Mouse (Mus musculus): ENCODE data around the gene Dgkz.
A peak's percentile ranks its signal among the peaks of the same experiment; 100 is the strongest.

Gene Dgkz

DNA sequence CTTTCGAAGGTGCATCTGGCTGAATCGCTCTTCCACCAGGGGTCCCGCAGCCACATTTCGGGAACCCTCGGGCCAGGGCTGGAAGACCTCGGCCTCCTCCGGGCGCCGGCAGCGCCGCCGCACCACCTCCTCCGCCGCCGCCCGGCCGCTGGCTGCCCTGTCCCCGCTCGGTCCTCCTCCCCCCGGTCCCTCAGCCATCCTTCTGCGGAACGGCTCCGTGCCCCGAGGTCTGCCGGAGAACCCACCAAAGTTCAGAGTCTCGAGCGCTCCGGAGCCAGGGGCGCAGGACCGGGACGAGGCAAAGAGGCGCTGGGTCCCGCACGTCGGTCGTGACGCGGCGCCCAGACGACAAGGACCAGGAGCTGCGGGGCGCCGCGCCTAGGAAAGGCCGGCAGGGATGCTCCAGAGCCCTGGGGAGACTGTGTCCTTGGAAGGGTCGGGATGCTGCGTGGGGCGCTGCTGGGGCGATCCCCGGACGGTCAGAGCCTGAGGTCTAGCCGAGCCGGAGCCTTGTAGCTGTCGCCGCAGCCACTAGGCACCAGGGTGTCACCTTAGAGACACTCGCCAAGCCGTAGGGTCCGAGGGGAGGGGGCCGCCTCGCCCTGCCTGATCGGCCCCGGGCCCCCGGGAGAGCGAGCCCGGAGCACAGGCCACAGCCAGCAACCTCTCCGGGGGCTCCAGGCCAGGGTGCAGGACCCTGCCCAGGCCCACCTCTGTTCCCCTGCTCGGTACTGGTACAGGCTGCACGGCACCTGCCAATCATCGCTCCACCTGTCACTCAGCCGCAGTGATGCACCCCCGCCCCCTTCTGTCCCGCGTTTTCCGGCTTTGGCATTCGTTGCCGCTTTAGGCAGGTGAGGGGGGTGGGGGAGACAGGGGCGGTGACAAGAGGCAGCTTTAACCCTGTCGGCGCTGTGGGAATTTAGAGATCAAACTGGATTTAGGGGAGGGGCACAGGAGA lies at the start of gene Dgkz:
Gene Dgkz (minus strand): TSS at position 284 of the 961 bp plus-strand sequence.
- no peak for DNase-seq (ENCODE audit: extremely low read depth, low read depth, low spot score)

DNA sequence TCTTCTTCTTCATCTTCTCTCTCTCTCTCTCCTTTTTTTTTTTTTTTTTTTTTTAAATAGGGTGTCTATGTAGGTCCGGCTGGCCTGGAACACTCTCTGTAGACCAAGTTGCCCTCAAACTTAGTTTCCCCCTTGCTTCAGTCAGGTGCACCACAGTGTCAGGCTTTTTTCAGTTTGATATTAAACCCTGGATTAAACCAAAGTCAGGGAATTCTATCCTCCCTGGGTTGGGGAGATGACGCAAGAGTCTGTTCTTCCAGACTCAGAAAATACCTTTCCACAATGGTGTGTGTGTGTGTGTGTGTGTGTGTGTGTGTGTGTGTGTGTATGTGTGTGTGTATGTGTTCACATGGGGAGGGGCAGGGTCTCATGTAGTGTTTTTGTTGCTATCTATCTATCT lies 49.5 kb upstream of the Dgkz start:
- no peak for DNase-seq (ENCODE audit: extremely low read depth, low read depth, low spot score)

DNA sequence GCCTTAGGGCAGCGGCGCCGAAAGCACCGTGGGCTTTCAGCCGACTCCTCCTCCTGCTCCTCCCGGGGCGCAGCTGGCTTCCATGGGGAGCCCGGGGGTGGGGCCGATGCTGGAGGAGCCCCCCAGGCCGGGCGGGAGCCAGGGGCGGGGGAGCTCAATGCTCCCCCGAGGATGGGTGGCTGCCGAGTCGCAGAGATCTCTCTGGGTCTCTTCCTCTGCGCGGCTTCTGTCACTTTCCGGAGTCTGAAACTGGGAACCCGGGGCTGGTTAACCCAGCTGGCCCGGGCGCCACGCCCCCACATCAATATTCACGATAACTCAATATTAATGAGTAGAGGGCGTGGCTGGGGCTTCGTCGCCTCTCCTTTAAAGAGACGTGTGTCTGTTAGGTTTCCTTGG lies 48.6 kb upstream of the Dgkz start, which contains the start of gene Creb3l1:
Gene Creb3l1 (minus strand): TSS at position 229 of the 399 bp plus-strand sequence.
- DNase-seq (ENCODE audit: extremely low read depth, low read depth, low spot score), result no peak

DNA sequence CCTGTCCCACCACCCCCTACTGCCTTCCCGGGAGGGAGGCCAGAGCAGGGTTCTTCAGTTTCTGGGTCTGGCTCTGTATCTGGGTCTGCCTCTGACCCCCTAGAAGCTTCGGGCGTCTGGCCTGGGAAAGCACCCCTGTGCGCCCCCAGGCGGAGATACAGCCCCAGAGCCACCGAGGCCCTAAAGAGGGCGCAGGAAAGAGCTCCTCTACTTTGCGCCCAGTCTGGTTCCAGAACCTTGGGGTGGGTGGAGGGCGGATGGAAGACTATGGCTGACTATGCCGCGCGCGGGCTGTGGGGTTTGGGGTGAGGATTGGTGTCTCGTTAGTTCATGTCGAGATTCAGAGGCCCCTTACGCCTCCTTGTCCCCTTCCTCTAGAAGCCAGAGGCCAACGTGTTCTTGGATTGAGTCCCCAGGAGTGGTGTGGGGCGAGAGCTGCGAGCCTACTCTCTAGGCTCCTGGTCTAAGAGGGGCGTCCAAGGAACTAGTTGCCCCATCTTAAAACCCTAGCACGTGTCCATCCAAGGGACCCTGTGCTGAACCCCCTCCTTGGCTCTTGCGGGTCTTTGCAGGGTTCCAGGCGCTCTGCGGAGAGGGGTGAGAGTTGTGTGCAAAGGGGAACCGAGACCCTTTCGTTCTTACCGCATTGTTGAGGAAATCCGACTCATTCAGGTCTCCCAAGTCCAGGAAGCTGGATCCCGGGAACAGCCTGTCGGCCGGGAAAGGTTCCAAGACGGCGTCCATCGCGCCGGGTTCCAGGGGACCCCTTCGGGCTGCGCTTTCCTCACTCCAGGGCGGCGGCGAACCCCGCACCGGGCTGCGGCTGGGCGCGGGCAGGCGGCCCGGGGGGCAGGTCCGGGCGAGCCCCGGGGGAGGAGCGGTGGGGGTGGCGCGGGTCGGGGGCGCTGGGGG lies 48.0 kb upstream of the Dgkz start:
- DNase-seq (ENCODE audit: extremely low read depth, low read depth, low spot score), result no peak

DNA sequence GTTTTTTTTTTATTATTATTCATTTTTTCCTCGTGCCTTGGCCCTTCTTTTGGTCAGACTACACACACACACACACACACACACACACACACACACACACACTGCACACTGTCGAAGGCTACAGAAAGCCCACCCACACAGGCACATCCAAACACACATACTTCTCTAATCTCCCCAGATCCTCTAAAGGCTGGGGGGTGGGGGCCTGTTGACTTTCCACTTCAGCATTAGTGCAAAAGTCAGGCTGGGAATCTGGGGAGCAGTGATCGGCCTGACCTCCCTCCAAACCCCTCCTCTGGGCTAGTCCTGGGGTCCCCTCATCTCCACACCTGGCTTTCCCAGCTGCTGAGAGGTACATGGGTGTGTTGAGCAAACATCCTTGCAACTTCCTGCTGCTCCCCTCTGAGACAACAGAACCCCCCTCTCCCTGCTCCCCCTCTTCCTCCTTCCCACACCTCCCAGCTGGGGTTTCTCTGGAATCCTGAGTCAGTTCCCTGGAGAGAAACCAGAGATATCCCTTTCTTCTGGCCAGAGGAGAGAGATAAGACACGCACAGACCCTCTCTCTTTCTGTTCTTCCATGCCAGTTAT lies 45.1 kb upstream of the Dgkz start:
- no peak for DNase-seq (ENCODE audit: extremely low read depth, low read depth, low spot score)

DNA sequence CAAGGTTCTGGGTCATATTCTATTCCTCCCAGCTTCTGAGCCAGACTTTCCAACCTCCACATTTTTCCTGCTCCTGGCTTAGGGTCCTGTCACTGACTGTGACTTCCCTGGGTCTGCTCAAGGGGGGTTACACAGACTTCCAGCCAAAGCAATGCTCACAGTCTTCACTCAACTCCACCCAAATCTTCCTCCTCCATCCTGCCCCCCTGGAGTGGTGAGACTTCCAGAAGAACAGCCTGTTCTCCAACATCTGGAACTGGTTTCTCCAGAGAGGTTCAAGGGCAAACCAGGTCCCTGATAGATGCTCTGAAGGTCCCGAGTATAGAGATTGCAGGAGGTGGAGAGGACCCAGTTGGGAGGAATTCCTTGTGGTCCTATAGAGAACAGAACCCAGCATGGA lies 41.8 kb upstream of the Dgkz start:
- no peak for DNase-seq (ENCODE audit: extremely low read depth, low read depth, low spot score)

DNA sequence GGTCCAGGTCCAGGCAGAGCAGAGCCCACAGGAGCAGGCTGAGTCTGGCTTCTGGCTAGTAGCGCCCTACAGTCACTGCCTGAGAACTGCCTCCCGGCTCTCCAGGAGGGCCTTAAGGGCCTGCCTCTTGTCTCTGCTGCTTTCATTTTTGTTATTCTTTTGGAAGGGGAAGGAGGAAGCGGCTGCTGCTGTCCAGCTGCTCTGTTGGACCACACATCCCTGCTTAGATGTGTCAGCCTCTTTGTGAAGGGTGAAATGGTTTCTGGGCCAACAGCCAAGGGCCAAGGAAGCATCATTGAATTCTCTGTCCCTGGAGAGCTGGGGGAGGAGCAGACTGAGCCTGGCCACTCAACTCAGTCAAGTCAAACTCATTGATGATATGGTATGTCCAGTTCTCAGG lies 41.3 kb upstream of the Dgkz start:
- DNase-seq (ENCODE audit: extremely low read depth, low read depth, low spot score), result no peak

DNA sequence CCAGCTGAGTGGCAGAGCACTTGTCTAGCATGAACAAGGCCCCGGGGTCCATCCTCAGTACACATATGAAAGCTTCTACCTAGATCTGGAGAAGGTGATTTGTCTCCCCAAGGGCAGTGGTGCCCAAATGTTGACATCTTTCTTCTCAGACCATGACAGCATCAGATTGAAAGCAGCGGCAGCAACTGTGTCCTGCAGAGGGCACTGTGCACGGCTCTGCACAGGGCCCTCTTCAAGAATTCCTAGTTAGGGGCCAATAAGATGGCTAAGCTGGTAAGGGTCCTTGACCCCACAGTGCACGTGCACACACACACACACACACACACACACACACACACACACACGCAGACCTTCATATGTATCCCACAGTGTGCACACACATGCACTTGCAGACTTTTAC lies 39.2 kb upstream of the Dgkz start:
- no peak for DNase-seq (ENCODE audit: extremely low read depth, low read depth, low spot score)

DNA sequence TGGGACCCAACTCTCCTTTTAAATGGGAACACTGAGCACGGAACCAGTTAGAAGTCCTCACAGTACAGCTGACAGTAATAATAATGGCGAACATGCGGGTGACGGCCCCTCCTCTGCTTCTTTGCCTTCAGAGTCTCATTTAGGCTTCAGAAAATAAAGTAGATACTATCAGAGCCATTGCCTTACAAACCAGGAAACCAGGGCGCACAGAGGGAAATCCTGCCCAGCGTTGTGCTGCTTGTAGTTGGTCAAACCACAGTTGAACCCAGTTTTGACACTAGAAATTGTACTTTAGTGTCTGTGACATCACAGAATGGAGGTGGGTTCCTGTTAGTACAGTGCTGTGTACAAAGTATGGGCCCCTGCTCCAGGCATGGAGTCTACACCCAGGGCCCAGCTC lies 38.6 kb upstream of the Dgkz start:
- no peak for DNase-seq (ENCODE audit: extremely low read depth, low read depth, low spot score)

DNA sequence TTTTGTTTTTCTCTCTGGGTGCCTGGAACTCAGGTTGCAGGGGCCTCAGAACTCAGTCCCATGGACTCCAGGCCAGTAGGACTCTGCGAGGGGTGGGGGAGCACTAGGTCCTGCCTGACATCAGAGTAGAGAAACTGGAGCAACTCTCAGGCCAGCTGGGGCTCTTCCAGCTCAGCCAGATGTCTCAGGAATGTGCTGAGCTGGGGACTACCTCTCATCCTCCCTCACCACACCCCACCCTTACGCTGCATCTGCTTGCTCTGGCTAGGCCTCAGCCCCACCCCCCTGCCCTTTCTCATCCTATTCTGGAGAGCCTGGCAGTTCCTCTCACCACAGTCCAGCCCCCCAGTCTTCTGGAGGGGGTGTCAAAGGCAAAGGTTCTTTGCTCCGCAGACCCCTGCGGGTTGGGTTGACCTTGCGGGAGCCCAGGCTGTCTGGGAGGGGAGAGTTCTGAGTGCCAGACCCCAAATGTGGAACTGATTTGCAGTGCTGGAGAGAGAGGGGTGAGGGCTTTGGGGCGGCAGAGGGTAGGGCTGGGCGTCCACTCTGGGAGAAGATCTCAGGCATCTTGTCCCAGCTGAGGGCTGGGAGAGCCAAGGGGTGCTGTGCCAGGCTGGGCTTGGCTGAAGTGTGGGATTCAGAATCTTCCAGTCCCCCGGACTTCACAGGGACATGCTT lies 37.2 kb upstream of the Dgkz start:
- no peak for DNase-seq (ENCODE audit: extremely low read depth, low read depth, low spot score)

DNA sequence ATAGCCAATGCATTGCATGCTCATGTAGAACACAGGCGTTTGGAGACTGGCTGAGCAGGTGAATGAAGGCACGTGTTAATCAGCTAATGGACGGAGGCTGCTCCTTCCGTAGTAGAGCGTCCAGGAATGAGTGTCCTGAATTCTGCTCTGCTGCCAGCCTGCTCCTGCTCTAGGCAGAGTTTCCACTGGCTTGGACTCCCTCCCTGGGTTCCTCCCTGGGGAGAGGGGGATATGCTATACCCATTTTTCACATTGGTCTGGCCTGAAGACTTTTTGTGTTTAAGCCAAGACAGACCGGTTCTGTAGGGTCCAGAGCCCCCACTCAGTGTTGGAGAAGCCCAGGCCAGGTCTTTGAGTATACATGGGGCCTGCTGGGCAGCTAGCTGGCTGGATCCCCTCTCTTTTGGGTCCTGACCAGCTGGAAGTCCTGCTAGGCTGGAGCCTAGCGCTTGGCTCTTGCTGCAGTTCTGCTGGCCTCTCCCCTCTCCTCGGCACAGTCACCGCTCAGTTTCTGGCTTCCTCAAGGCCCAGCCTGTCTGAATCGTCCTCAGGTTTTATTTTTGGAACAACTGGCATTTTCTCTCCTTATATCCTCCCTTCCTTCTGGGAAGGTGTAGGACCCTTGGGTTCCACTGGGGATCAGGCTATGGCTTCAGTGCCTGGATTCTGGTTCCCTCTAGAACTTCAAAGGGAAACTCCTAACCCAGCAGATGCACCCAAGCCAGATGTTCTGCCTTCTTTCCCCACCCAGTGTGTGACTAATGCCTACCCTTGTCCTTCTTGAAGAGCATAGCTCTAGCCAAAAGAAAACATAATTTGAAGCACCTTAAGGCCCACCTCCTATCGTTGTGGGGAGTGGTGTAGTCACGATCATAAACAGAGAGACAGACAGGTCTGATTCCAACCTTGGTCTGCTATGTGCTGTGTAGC lies 36.0 kb upstream of the Dgkz start:
- DNase-seq (ENCODE audit: extremely low read depth, low read depth, low spot score), result no peak

DNA sequence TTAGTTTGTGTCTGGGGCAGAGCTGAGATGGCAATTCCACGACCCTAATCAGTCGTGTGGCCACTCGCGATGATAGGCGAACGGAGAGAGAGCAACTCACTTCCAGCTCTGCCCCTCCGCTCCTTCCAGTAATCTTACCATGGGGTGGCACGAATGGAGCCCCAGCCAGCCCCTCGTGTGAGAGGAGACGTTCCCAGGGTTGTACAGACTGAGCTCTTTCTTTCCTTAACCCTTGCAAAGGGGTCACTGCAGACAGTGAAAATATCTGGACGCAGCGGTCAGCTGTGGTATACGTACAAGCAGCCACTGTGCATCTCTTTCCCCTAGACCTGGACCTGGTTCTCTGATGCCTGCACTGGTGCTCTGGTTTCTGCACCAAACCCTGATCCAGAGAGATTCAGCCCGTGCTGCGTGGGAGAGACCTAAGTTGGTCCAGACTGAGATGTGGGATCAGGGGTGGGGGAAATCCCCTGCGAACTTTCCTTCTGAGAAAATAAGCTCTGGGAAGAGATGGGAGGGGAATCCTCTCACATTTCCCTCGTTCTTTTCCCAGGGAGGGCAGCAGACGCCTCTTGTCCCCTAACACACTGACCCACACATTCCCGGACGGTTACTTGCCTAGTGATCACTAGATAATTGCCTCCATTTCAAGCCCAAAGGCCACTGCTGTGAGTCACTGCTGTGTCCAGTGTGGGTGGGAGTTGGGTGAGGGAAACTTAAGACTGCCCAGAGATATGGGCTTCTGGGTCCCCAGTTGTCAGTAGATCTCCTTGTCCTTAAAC lies 33.1 kb upstream of the Dgkz start:
- DNase-seq (ENCODE audit: extremely low read depth, low read depth, low spot score), result no peak

DNA sequence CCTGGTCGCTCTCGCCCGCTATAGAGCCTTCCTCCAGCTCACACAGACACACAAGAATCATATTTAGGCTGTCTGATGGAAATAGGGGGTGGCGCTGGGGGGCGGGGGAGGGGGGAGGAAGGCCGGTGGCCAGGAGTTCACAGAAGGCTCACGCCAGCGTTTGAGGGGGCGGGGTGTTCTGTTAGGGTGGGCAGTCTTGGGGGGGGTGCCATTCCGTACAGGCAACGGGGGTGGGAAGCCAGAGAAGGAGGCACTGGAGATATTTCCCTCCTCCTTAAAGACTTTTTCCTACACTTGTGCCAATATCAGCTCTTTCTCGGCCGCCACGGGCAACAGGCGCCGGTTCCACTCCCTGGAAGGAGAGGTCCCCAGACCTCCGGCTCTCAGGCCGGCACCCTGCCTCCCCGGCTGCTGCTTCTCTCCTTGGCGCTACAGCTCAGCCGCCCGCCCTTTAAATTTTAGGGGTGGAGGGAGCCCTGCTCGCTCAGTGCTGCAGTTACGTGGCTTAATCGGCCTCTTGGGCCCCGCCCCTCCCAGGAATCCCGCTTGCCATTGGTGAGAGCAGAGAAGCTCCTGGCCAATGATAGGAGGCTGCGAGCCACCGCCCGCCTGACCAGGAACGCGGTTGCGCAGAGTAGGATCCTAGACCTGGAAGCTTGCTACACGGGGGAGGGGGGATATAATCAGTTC lies 32.4 kb upstream of the Dgkz start:
- peak; percentile 40 for DNase-seq (ENCODE audit: extremely low read depth, low read depth, low spot score)

DNA sequence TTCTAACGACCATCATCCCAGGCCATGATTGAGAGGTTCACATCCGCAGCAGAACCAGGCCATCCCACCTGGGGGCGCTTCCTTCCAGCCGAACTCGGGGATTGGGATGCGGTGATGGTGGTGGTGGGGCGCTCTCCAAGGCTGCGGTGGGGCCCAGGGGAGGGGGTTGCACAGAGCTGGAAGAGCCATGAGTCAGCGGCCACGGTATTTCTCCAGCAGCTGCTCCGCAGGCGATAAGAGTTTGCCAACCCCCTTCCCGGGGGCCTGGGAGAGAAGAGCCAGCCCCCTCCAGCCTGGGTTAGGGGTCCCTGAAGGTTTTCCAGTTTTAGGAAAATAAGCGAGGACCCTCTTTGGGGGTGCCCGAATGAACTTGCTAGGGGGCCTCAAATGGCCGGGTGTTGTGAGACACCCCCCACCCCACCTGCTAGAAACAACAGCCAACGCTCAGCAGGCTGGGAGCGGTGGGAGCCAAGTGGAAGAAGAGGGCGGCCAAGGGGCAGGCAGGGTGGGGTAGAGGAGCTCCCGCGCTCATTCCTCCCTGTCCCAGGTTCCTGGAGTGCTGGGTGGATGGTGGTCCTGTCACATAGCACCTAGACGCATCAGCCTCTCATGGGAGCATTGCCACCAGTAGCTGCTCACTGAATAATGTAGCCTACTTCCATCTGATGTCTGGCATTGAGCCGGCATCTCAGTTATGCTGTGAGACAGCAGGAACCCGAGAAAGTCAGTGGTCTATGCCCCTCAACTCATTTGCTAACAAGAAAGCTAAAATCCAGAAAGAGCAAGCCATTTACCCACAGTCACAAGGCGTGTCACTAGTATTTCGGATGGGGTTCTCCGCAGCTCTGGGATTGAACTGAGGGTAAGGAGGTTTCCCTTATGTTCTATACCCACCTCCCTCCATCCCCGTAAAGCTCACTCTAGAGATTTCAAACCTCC lies 31.6 kb upstream of the Dgkz start:
- DNase-seq (ENCODE audit: extremely low read depth, low read depth, low spot score), result no peak

DNA sequence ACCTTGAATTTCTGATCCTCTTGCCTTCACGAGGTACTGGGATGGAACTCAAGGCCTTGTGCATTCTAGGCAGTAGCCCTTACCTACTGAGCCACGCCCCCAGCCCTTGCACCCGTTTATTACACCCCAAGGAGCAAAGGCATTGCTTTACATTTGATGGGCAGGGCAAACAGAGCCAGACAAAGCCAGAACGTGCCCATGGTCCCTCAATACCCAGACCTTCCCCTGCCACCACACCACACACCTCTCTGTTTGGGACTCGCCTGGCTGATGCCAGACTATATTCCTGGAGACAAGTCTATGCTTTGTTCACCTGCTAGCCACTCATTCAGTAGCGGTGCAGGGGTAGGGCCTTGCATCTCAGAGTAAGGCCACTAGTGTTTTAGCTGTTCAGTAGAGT lies 30.8 kb upstream of the Dgkz start:
- DNase-seq (ENCODE audit: extremely low read depth, low read depth, low spot score), result no peak

DNA sequence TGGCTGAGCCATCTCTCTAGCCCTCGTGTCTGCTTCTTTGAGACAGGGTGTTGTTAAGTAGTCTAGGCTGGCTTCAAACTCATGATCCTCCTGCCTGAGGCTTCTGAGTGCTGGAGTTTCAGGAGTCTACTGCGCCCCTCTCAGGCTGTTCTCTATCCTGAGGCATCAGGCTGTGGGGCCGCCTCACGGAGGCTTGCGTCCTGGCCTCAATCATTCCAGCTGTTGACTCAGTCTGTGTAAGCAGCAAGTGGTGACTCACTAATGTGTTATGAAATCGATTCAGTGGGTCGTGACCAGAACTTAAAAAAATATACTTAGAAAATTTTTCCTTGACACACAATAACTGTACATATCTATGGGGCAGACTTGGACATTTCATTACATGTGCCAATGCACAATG lies 29.0 kb upstream of the Dgkz start:
- no peak for DNase-seq (ENCODE audit: extremely low read depth, low read depth, low spot score)

DNA sequence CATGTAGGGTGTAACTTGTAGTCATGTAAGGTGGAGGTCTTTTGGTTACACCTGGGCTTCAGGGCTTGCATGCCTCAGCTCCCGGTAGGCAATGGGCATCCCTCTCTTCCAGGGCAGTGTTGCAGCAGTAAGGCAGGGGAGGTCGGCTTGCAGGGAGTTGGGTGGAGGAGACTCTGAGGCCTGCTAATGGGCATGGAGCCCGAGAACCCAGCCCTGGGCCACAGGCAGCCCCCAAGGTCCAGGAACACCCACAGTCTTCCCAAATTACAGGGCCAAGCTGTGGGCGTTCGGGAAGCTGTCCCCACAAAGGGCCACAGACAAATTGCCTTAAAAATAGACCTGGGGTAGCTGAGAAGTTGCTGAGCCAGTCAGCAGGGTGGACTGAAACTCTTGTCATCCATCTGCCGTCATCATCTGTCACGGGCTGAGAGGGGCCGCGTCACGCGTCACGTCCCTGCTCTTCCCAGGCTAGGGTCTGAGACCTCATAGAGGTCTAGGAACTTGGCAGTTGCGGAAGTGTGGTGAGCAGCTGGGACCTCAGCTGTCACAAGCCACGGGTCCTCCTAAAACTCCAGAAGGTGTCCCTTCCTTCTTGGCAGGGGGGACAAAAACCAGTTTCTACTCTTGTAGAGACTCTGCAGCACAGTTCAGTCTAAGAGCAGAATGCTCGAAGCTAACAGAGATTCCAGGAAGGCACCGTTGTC lies 22.4 kb upstream of the Dgkz start:
- DNase-seq (ENCODE audit: extremely low read depth, low read depth, low spot score), result no peak

Measured in fat pad, adult 2 months (tissue).